Mouse (Mus musculus): ENCODE data around the gene Nfu1.
"Not testable (repeated sequence)": the region's sequence is repeated elsewhere in the genome, so short reads cannot be mapped to it uniquely, and the experiment has no call there.

Nfu1 gene

GRCm38 (mm10) chr6:87018874-87019273 lies 9.8 kb downstream of the Nfu1 start:
- in situ Hi-C loops (cut with MboI, MseI): no loop called here

- in situ Hi-C loops (cut with MboI, MseI): no loop called here
Measured at GRCm38 (mm10) chr6:87021791-87022190, 12.8 kb downstream of the Nfu1 start.

- in situ Hi-C loops (cut with MboI, MseI): no loop called here
Measured at GRCm38 (mm10) chr6:87026980-87027379, 17.9 kb downstream of the Nfu1 start.

- in situ Hi-C loops (cut with MboI, MseI): no loop called here
Measured at GRCm38 (mm10) chr6:87028881-87029280, 19.8 kb downstream of the Nfu1 start.

GRCm38 (mm10) chr6:87031310-87031709 lies 22.3 kb downstream of the Nfu1 start:
- in situ Hi-C loops (cut with MboI, MseI): not testable (repeated sequence)

GRCm38 (mm10) chr6:87032401-87032800 lies 23.4 kb downstream of the Nfu1 start:
- in situ Hi-C loops (cut with MboI, MseI): no loop called here

- in situ Hi-C loops (cut with MboI, MseI): no loop called here
Measured at GRCm38 (mm10) chr6:87034395-87034794, 25.4 kb downstream of the Nfu1 start.

- in situ Hi-C loops (cut with MboI, MseI): no loop called here
Measured at GRCm38 (mm10) chr6:87037826-87038620, 29.0 kb downstream of the Nfu1 start.

GRCm38 (mm10) chr6:87039161-87039560 lies 30.1 kb downstream of the Nfu1 start:
- in situ Hi-C loops (cut with MboI, MseI): no loop called here

GRCm38 (mm10) chr6:87040971-87041370 lies 31.9 kb downstream of the Nfu1 start:
- in situ Hi-C loops (cut with MboI, MseI): no loop called here

GRCm38 (mm10) chr6:87041431-87041830 lies 32.4 kb downstream of the Nfu1 start:
- in situ Hi-C loops (cut with MboI, MseI): no loop called here

- in situ Hi-C loops (cut with MboI, MseI): no loop called here
Measured at GRCm38 (mm10) chr6:87042004-87042336, 32.9 kb downstream of the Nfu1 start.

GRCm38 (mm10) chr6:87042337-87043130 lies 33.5 kb downstream of the Nfu1 start, which contains the start of gene Gfpt1:
Gene Gfpt1, plus strand, starts transcription at chr6:87042846.
- in situ Hi-C loops (cut with MboI, MseI): no loop called here

GRCm38 (mm10) chr6:87043131-87043516 lies 34.1 kb downstream of the Nfu1 start:
- in situ Hi-C loops (cut with MboI, MseI): no loop called here

GRCm38 (mm10) chr6:87044895-87045294 lies 35.9 kb downstream of the Nfu1 start:
- in situ Hi-C loops (cut with MboI, MseI): no loop called here

- in situ Hi-C loops (cut with MboI, MseI): no loop called here
Measured at GRCm38 (mm10) chr6:87045507-87045906, 36.5 kb downstream of the Nfu1 start.

GRCm38 (mm10) chr6:87048712-87049111 lies 39.7 kb downstream of the Nfu1 start:
- in situ Hi-C loops (cut with MboI, MseI): not testable (repeated sequence)

- in situ Hi-C loops (cut with MboI, MseI): no loop called here
Measured at GRCm38 (mm10) chr6:87051886-87052425, 42.9 kb downstream of the Nfu1 start.

GRCm38 (mm10) chr6:87054193-87054592 lies 45.2 kb downstream of the Nfu1 start:
- in situ Hi-C loops (cut with MboI, MseI): no loop called here

- in situ Hi-C loops (cut with MboI, MseI): no loop called here
Measured at GRCm38 (mm10) chr6:87059754-87060153, 50.7 kb downstream of the Nfu1 start.

GRCm38 (mm10) chr6:87063586-87063985 lies 54.5 kb downstream of the Nfu1 start:
- in situ Hi-C loops (cut with MboI, MseI): no loop called here

- in situ Hi-C loops (cut with MboI, MseI): no loop called here
Measured at GRCm38 (mm10) chr6:87068209-87068608, 59.2 kb downstream of the Nfu1 start.
